Mouse (Mus musculus): ENCODE measurements around the gene Ston2.

Gene Ston2

DNA sequence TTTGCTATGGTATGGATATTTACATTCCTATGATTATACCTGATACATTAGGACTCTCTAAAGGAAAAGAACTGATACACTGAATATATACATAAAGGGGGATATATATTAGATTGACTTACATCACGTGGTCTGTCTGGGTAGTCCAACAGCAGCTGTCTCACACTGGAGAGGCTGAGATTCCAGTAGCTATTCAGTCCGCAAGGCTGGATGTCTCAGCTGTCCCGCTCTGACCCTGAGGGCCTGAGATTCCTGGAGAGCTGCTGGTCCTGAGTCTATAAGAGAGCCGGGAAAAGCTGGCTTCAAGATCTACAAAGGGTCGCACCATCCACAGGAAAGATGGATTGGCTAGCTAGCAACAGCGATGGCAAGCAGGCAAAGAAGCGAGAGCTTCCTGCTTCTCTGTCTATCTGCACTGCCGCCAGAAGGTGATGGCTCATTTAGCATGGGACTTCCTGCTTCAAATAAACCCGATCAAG, at the start of gene Ston2:
Gene Ston2 (minus strand): TSS at position 429 of the 479 bp plus-strand sequence.
- no peak for DNase-seq (ENCODE audit: low spot score)

DNA sequence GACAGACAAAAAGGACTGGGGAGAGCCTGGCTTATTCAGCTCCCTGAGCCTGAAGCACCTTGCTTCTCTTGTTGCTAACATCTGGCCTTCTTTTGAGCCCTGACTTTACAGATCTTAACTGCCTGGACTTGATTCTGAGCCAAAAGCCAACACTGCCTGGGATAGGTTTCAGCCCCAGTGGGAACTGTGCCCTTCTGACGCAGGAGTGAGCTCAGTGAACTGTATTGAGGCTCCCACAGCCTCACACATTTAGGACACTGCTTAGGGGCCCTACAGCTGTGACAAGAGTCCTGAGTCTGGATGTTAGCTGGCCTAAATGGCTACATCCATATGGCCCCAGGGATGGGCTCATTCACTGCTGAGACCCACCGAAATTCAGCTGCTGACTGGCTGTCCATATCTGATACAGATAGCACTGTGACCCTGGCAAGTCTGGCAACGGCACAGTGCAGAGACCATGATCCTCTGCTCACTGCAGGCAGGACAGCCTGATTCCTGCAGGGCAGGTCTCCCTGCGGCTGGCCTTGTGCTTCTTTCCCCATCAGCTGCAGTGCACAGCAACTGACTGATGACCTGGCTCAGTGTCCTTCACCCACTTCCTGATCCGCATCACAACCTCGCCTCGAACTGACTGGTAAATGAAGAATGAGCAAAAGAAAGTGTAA, 49.3 kb upstream of the Ston2 start:
- no peak for DNase-seq (ENCODE audit: low spot score)

DNA sequence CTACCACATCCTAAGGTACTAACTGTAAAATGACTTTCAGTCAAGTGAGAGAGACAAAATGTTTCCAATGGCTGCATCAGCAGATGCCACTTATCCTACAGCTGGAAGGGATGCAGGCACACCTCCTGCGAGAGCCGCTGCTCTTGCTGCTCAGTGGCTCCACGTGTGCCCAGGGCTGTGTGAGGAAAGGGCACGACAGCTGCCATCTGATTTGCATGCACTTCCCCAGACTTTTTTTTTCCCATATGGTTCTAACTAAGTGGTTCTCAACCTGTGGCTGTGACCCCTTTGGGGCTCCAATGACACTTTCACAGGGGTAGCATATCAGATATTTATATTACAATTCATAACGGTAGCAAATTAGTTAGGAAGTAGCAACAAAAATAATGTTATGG, 45.7 kb upstream of the Ston2 start:
- DNase-seq (ENCODE audit: low spot score), result no peak

DNA sequence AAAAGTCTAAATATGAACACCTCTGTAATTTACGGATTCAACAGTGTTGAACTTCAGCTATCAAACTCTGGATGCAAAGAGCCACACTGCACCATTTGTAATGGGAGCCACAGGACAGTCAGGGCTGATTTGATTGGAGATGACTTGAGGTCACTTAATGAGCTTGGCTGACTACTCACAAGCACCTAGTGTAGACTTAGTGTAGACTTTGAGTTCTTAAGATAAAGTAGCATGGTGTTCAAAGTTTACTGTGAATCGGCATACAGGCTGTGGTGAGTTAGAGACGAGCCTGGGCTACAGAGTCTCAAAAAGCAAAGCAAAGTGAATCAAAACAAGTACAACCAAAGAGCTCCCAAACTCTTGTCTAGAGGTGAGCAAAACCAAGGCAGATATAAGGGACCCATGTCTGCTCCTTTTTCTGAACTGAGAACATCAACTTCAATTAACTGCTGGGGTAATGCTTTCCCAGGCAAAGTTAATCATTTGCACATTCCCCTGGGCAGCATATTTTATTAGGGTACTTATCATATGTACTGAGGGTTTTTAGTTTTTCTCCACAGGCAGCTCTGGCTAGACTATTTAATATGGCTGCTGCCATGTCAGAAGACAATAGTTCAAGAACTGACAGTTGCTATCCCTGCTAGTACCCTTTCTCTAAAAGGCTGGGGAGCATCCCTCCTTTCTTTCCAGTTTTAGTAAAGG, 45.2 kb upstream of the Ston2 start:
- no peak for DNase-seq (ENCODE audit: low spot score)

DNA sequence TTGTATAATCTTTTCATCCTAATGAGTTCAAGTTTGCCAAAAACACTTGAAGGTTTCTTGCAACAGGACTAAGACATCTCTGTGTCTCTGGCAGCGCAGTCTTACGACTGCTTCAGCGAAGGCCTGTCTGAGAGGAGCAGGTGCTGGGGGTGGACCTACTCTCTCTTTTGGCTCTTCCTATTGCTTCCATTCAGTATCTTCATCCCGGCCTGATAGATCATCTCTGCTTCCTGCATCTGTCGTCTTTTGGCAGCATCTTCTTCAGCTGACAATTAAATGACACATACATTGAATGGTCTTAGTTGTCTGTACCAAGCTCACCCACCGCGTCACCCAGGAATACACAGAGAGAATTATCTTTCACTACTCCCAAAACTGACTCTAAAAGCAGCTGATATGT, 43.2 kb upstream of the Ston2 start:
- DNase-seq (ENCODE audit: low spot score), result no peak

DNA sequence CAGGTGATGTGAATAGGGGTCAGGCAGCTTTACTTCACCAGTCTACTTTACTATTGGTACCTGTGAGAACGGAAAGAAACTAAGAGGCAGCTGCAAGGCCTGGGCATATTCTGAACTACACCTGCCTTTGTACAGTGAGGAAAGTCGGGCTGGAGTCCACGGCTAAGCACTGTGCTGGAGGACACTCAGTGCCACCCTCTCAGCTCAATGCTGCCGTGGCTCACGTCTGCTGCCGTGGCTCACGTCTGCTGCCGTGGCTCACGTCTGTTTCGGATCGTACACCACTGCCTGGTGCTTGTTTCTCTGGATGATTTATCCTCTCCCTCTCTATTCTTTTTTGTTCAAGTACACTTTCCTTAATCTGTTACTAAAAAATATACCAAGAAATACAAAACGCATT, 32.3 kb upstream of the Ston2 start:
- no peak for DNase-seq (ENCODE audit: low spot score)

DNA sequence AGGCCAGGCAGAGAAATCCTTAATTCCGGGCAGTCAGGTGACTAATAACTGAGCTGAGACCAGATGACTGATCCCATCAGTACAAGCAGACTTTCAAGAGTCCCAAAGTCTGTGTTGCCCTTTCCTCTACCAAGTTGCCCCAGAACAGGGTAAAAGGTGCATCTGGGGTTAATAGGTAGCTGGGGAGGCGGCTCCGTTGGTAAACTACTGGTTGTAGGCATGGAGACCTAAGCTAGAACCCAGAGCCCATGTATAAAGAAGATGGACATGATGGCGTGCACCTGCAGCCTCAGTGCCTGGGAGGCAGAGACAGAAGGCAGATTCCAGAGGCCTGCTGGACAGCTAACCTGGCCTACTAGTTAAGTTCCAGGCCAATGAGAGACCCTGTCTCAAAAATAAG, 30.5 kb upstream of the Ston2 start:
- DNase-seq (ENCODE audit: low spot score), result no peak

DNA sequence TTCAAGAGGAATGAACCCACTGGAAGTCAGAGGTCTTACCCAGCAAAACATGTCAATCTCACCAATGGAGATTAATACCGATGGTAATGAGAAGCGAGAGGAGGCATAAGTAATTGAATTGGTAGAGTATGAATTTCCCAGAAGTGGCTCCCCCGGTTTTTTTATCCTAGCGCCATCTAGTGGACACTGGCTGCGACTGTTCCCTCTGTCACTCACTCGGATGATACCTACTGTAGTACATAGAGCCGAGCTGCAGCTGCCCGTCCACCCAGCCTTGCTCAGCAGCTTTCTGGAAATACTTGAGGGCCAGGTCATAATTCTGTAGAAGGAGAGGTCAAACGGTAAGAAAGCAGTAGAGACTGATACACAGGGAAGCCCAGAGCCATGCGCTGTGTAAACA, 27.8 kb upstream of the Ston2 start:
- DNase-seq (ENCODE audit: low spot score), result no peak

DNA sequence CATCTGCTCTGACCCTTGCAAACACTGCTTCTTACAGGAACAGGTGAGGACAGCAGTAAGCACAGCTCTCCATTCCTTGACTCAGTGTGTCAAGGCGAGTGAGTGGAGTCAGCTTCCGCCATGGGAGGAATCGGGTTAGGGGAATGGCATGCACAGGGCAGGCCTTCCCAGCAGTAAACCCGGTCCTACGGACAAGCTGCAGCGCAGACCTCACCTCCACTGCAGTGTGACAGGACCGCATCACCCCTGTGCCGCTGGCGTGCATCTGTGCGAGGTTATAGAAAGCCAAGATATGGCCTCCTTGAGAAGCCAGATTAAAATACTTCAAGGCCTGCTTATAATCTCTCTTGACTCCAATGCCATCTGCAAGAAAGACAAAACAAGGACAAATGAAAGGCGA, 27.4 kb upstream of the Ston2 start:
- no peak for DNase-seq (ENCODE audit: low spot score)

DNA sequence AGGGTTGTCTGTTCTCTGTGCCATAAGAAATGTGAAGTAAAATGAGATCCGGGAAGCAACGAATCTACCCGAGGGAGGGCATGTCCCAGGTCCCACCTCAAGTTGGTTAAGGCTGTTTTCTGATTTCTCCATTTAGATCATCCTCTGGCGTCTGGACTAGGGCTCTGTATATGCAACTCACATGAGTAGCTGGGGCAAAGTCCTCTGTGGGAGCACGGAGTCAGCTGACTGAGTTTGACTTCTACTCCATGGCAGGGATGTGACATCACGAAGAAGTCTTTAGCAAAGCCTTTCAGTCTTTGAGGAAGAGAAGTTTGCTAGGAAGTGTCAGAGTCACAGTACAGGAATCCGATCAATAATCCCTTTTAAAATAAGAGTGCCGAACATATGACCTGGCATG, 20.7 kb upstream of the Ston2 start:
- DNase-seq (ENCODE audit: low spot score), result no peak

DNA sequence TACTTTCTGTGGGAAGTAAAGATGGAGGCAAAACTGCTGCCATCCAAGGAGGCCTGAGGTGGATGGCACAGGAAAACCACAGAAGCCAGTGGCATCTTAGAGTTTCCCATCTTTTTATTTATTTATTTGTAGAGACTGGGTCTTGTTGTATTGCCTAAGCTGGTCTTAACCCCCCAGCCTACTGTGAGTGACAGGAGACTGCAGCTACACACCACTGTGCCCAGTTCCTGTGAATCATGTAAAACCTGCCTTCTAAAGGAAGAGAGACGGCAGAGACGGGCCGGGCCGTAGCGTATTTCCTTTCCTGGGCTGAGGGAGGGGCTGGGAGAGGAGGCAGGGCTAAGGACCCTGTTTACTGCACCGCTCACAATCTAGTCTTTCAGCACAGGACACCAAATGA, 19.6 kb upstream of the Ston2 start:
- no peak for DNase-seq (ENCODE audit: low spot score)

DNA sequence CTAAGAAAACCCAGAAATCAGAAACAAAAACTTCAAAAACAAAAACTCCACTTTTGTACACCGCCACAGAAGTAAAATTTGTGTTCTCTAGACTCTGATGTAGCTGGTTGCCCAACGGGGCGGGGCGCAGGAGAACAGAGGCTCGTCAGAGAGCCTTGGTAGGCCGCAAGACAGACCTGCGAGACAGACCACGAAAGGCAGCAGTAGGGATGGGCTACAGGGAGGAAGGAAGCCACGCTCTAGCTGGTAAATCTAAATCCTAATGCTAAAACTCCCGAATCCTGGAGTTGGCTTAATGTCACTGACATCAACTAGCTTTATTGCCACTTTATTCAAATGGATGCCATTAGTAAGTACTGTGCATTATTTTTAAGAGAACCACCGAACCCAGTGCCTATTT, 18.9 kb upstream of the Ston2 start:
- DNase-seq (ENCODE audit: low spot score), result no peak

DNA sequence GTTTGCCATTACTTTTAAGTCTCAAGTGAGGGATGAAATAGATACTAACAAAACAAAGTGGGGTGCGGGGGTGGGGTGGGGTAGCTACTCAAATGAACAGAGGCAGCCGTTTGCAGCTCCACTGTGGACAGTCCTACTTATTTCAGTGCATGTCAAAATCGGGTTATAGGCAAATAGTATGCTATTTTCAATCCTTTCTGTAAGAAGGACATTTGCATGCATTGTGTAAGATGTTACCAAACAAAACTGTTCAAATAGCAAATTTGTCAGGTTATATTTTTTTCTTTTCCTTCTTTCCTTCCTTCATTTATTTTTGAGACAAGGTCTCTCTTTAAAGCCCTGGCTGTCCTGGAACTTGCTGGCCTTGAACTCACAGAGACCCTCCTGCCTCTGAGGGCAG, 16.1 kb upstream of the Ston2 start:
- no peak for DNase-seq (ENCODE audit: low spot score)

DNA sequence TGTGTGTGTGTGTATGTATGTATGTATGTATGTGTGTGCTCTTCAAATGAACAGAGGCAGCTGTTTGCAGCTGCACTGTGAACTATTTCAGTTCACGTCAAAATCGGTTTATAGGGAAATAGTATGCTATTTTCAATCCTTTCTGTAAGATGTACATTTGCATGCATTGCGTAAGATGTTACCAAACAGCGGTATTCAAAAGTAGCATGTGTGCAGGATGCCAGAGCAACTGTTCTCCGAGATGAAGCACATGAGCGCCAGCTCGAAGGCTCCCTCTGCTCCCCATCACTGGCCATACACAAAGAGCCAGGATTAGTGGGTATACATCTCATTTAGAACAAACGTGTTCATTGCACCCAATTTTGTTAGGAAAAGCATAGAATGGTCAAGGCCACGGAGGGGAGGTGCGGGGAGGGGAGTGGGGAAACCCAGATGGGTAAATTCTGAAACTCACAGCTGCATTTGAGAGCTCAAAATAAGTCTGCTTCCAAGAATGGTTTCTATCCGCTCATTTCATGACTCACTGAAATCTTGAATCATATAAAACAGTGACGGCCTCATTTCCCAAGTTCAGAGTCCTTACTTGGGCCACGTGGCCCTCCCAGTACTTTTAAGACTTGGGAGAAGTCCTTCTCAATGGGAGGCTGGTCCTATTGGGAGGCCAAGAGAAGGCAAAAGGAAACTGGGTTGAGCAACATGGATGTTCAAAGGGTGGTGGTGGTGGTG, 15.2 kb upstream of the Ston2 start:
- DNase-seq (ENCODE audit: low spot score), result no peak

DNA sequence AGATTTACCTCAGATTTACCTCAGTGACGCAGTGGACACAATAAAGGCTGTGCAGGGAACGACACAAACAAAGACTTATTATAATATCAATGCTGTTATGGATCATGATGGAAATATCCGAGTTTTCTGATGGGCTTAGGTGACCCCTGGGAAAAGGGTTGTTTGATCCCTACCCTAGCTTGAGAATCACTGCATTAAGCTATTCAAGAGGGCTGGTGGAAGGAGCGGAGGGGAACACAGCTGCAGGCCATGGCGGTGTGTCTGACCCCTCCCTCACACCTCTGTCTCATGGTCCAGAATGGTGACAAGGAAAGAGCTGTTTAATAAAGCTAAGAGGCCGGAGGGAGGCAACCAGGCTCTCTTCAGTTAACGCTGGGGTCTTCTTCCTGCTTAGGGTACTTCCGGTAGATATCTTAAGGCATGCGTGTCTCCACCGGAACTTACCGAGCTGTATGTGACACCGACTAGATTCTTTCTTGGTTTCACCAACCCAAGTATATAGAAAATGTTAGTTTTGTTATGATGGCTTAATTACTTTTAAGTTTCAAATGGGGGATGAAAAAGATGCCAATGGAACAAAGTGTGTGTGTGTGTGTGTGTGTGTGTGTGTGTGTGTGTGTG, 14.5 kb upstream of the Ston2 start:
- DNase-seq (ENCODE audit: low spot score), result no peak

DNA sequence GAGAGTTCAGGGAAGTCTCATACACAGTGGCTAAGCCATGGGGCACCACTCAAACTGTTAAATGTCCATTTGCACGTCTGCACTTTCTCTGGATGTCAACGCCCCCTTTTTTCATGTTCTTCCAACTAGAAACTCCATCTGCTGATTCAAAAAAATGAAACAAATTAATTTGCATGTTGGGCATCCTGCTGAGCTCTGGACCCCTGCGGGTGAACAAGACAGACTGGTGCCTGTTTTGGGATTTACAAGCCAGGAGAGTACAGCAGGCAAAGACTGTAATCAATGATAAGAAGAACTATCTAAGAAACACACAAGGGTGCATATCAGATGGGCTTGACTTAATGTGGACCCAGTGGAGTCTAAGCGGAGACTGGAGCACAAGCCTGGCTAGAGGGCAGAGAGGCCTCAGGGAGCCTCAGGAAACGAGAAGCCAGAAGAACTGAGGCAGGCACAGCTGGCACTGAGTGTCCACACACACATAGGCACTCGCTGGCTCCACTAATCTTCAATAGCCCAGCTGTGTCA, 12.7 kb upstream of the Ston2 start:
- no peak for DNase-seq (ENCODE audit: low spot score)

DNA sequence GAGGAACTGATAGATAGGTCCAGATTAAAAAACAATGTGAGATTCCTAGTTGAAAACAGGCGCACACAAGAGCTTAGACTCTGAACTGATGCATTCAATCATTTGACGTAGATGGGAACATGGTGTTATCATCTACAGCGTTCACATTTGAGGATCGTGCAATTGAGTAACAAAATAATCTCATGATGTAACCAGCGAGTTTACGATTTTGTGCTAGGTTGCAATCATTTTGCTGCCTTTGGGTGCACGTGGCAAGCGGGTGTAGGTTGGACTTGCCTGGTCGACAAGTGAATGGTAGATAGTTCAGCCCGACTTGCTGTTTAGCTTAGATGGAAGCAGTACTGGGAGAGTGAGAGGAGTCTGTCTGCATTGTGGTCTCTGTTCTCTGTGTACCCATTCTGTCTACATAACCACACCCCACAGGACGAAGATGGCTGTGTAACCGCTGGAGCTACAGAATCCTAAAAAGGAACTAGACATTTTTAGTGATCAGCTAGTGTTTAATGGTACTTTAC, 11.7 kb upstream of the Ston2 start:
- no peak for DNase-seq (ENCODE audit: low spot score)

DNA sequence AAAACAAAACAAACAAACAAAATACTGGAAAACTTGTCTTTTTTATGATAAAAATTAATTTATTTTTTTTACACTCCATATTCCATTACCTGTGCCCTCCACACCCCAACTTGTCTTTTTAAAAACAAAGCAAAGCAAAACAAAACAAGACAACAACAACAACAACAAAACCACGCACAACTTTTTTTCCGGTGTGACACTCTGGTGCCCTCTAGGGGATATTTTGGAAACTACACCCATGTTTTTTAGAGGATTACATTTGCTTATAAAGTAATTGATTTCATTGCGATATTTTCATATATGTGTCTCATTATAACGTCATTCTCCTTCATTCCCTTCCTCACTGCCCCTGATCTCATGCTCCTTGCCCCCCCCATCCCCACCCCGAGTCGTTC, 11.2 kb upstream of the Ston2 start:
- no peak for DNase-seq (ENCODE audit: low spot score)

DNA sequence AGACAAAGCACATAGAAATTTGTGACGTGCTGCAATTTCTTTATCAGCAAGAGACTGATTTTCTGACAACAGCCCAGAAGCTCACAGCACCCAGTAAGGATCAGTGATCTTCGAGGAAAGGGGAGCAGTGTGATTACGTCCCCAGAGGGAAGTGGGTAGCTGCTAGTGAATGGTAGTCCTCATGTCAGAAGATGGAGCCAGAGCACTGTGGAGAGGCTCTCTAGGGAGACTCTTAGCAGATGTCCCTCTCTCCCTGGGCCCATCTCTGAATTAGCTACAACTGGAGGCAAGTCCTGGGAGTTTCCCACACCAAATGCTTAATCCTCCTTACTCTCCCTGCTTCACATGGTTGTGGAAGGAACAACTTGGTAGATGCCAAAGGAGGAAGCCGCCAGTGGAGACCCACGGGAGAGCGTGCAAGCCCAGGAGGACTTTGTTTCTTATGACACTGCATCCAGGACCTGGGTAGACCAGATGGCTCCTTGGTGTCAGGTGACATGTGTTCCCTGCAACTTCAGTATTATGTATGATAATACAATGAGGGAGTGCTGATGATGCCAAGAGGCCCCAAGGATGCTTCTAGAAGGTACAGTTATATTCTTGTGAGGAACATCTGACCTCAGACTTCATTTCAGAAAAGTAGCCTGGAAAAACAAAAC, 10.7 kb upstream of the Ston2 start:
- DNase-seq (ENCODE audit: low spot score), result no peak

DNA sequence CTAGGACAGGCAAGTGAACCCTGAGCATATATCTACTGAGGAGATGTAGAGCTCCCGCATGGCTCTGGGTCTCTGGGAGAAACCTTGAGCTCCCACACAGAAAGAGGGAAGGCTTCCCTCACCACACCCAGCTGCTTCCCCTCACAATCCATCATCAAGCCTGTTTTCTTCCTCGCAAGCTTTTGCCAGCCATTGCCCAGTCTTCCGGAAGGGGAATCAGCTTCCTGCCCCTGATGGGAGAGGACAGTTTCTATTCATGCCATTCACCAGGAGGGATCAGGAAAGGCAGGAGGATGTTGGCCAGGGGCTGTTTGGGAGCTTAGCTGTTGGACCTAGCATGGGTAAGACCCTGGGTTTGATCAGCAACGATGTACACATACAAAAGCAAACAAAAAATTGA, 8.6 kb upstream of the Ston2 start:
- no peak for DNase-seq (ENCODE audit: low spot score)

DNA sequence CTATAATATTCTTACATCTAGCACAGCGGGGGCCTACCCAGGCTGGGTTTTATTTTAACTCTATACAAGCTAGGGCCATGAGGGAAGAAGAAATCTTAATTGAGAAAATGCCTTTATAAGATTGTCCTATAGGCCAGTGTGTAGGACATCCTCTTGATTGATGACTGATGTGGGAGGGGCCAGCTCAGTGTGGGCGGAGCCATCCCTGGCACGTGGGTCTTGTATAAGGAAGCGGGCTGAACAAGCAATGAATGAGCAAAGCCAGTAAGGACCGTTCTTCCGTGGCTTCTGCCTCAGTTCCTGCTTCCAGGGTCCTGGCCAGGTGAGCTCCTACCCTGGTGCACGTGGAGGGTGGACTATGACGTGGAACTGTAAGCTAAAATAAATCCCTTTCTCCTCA, 5.1 kb upstream of the Ston2 start:
- no peak for DNase-seq (ENCODE audit: low spot score)

DNA sequence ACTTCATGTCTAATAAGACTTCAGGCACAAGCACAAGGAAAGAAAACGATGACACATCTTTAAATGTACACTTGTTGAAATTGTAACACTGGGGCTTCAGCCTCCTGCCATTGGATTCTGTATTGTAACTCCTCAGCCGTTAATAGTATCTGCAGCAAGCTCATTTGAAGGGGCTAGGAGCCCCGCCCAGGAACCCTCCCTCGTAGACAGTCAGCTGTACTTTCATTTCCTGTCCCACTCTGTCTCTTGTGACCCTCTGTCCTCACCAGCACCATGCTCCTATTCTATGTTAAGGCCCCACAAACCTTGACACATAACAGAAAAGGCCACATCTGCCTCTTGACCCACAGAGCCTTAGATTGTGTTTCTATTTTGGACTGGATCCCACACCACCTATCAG, 3.6 kb upstream of the Ston2 start:
- no peak for DNase-seq (ENCODE audit: low spot score)
